Mouse (Mus musculus) lung, embryonic 14.5 days (tissue): ENCODE data around the gene Hacd4. TPM values are rescaled to one million over a fixed set of nuclear protein-coding genes. Genes with fewer than 3 reads are reported as not detected.

Experiments used
- ATAC-seq: fragments of 200-750 bp; cut with Nextera tagmentation; 2 replicates; pipeline ENCODE4 v1.8.0; 2017; ENCODE audit warnings: mild to moderate bottlenecking, moderate TSS enrichment, moderate library complexity; ENCODE audit not compliant: insufficient read depth
- DNase-seq: peaks from one replicate; pipeline ENCODE4 v3.0.0-alpha.2; 2015
- H3K27ac ChIP-seq: fragments of 300-500 bp; sonication (generic); 2 replicates; pipeline ENCODE4 v1.5.1; 2014; ENCODE audit warnings: low read depth, mild to moderate bottlenecking, moderate library complexity
- H3K27me3 ChIP-seq: fragments of 300-500 bp; sonication (generic); 2 replicates; pipeline ENCODE4 v1.6.1; 2014; ENCODE audit warnings: low read length, control low read depth; ENCODE audit not compliant: insufficient read depth
- H3K36me3 ChIP-seq: fragments of 300-500 bp; sonication (generic); 2 replicates; pipeline ENCODE4 v1.6.1; 2014; ENCODE audit warnings: control low read depth; ENCODE audit not compliant: insufficient read depth
- H3K4me1 ChIP-seq: fragments of 300-500 bp; sonication (generic); 2 replicates; pipeline ENCODE4 v1.6.1; 2014; ENCODE audit warnings: antibody characterized with exemption, control low read depth; ENCODE audit not compliant: insufficient read depth
- H3K4me2 ChIP-seq: fragments of 300-500 bp; sonication (generic); 2 replicates; pipeline ENCODE4 v1.6.1; 2014; ENCODE audit warnings: mild to moderate bottlenecking
- H3K4me3 ChIP-seq: fragments of 300-500 bp; sonication (generic); 2 replicates; pipeline ENCODE4 v1.5.1; 2014; ENCODE audit warnings: low read depth, low read length
- H3K9ac ChIP-seq: fragments of 300-500 bp; sonication (generic); 2 replicates; pipeline ENCODE4 v1.6.1; 2014
- H3K9me3 ChIP-seq: fragments of 300-500 bp; sonication (generic); 2 replicates; pipeline ENCODE4 v1.6.1; 2016; ENCODE audit warnings: low read depth, low read length, control low read depth
- CTCF ChIP-seq: IDR thresholded peaks from 2 replicates; pipeline ENCODE4 v1.5.1; 2016; ENCODE audit warnings: antibody characterized with exemption, low read depth
- WGBS: fragments of 180-500 bp; shearing (Covaris S2); extraction: QIAGEN DNeasy Blood & Tissue Kit; methylation state at CpG from one replicate; pipeline ENCODE4 v1.1.7; 2014; 5-methylcytosine and 5-hydroxymethylcytosine counted together
- polyA plus RNA-seq: library from polyadenylated mRNA; unstranded; fragments of >200 nt; fragmentation: Nextera tagmentation; extraction: Ambion mirVana; gene quantifications from 2 replicates; pipeline ENCODE4 v1.2.1, GENCODE M21; 2014

Hacd4 gene
- polyA plus RNA-seq, 1 experiment from 2014 or later = 9.3 TPM

- DNase-seq (no peak), ATAC-seq (no peak)
- no peak overlapping the region for H3K4me3 ChIP-seq
- H3K27me3 ChIP-seq = no peaks in the 10 kb centered on the region
- no peak overlapping the region for H3K9ac ChIP-seq
- H3K36me3 ChIP-seq = no peaks in the 10 kb centered on the region
- H3K9me3 ChIP-seq = no peaks in the 10 kb centered on the region
- H3K4me1 ChIP-seq = peaks cover 3% of the 10 kb centered on the region; the same call in 1 of the 2 replicates
- 52% methylated on average over 3 of the region's 3 CpGs for WGBS
- TF ChIP-seq CTCF = no peak
- no peak overlapping the region for H3K4me2 ChIP-seq
- no peak overlapping the region for H3K27ac ChIP-seq
Observed at GRCm38 (mm10) chr4:88437166-88437565, 1.6 kb downstream of the Hacd4 start.

GRCm38 (mm10) chr4:88436593-88437165, 2.0 kb downstream of the Hacd4 start:
- ATAC-seq (no peak), DNase-seq (peak; percentile 19)
- no peak for TF ChIP-seq CTCF
- H3K4me3 ChIP-seq = no peak overlapping the region
- H3K27ac ChIP-seq = no peak overlapping the region
- H3K9ac ChIP-seq = no peak overlapping the region
- H3K4me1 ChIP-seq = peaks cover 3% of the 10 kb centered on the region; the same call in 1 of the 2 replicates
- no peaks in the 10 kb centered on the region for H3K36me3 ChIP-seq
- WGBS = 47% methylated on average over 6 of the region's 6 CpGs
- H3K4me2 ChIP-seq = no peak overlapping the region
- no peaks in the 10 kb centered on the region for H3K27me3 ChIP-seq
- H3K9me3 ChIP-seq = no peaks in the 10 kb centered on the region

- H3K4me1 ChIP-seq = no peaks in the 10 kb centered on the region
- H3K9me3 ChIP-seq = no peaks in the 10 kb centered on the region
- H3K4me3 ChIP-seq = no peak overlapping the region
- no peak overlapping the region for H3K4me2 ChIP-seq
- no peak for TF ChIP-seq CTCF
- DNase-seq (no peak), ATAC-seq (no peak)
- no peak overlapping the region for H3K27ac ChIP-seq
- 75% methylated on average over 8 of the region's 8 CpGs for WGBS
- H3K36me3 ChIP-seq = no peaks in the 10 kb centered on the region
- H3K27me3 ChIP-seq = no peaks in the 10 kb centered on the region
- no peak overlapping the region for H3K9ac ChIP-seq
Observed at GRCm38 (mm10) chr4:88432412-88433024, 6.2 kb downstream of the Hacd4 start.

- ATAC-seq = no peak
- no peak for TF ChIP-seq CTCF
- Histone ChIP-seq H3K36me3 (no peaks in the 10 kb centered on the region), H3K4me1 (no peaks in the 10 kb centered on the region), H3K27ac (no peak overlapping the region), H3K4me2 (no peak overlapping the region), H3K27me3 (no peaks in the 10 kb centered on the region), H3K9ac (no peak overlapping the region), H3K4me3 (no peak overlapping the region), H3K9me3 (no peaks in the 10 kb centered on the region)
- 84% methylated on average over 2 of the region's 2 CpGs for WGBS
- peak; percentile 18 for DNase-seq
Observed at GRCm38 (mm10) chr4:88427630-88428239, 11.0 kb downstream of the Hacd4 start.

GRCm38 (mm10) chr4:88424563-88424962, 14.2 kb downstream of the Hacd4 start:
- Histone ChIP-seq H3K4me2 (no peak overlapping the region), H3K36me3 (no peaks in the 10 kb centered on the region), H3K9me3 (no peaks in the 10 kb centered on the region), H3K4me1 (no peaks in the 10 kb centered on the region), H3K4me3 (no peak overlapping the region), H3K9ac (no peak overlapping the region), H3K27me3 (no peaks in the 10 kb centered on the region), H3K27ac (no peak overlapping the region)
- ATAC-seq (no peak), DNase-seq (no peak)
- no peak for TF ChIP-seq CTCF

GRCm38 (mm10) chr4:88419378-88419777, 19.4 kb downstream of the Hacd4 start:
- Histone ChIP-seq H3K36me3 (no peaks in the 10 kb centered on the region), H3K4me1 (0 out of 2 replicates have a peak, but pooled peaks cover 2% of the 10 kb centered on the region), H3K4me3 (no peak overlapping the region), H3K9ac (no peak overlapping the region), H3K27ac (no peak overlapping the region), H3K27me3 (no peaks in the 10 kb centered on the region), H3K4me2 (no peak overlapping the region), H3K9me3 (no peaks in the 10 kb centered on the region)
- no peak for TF ChIP-seq CTCF
- WGBS = 93% methylated on average over 5 of the region's 5 CpGs
- no peak for ATAC-seq
- no peak for DNase-seq

GRCm38 (mm10) chr4:88415017-88415416, 23.7 kb downstream of the Hacd4 start:
- 51% methylated on average over 2 of the region's 2 CpGs for WGBS
- no peak overlapping the region for H3K27ac ChIP-seq
- no peak for ATAC-seq
- H3K27me3 ChIP-seq = no peaks in the 10 kb centered on the region
- TF ChIP-seq CTCF = no peak
- no peak overlapping the region for H3K9ac ChIP-seq
- H3K9me3 ChIP-seq = no peaks in the 10 kb centered on the region
- H3K4me1 ChIP-seq = 0 out of 2 replicates have a peak, but pooled peaks cover 2% of the 10 kb centered on the region
- no peak for DNase-seq
- no peaks in the 10 kb centered on the region for H3K36me3 ChIP-seq
- no peak overlapping the region for H3K4me2 ChIP-seq
- H3K4me3 ChIP-seq = no peak overlapping the region
